Mouse (Mus musculus): ENCODE results near the gene Bcl11a. TPM values are rescaled to one million over a fixed set of nuclear protein-coding genes. Genes with fewer than 3 reads are reported as not detected.

Gene Bcl11a
- polyA plus RNA-seq, 1 experiment from 2014 or later: 8.0 TPM

- no peak for DNase-seq (ENCODE audit: low spot score)
These were observed 121.7 kb downstream of the Bcl11a start for GRCm38 (mm10) chr11:24199560-24199959.

- DNase-seq (ENCODE audit: low spot score): no peak
These were observed 122.5 kb downstream of the Bcl11a start for GRCm38 (mm10) chr11:24200310-24200709.

GRCm38 (mm10) chr11:24201223-24201622 lies 123.4 kb downstream of the Bcl11a start:
- DNase-seq (ENCODE audit: low spot score): no peak

- DNase-seq (ENCODE audit: low spot score): no peak
These were observed 124.9 kb downstream of the Bcl11a start for GRCm38 (mm10) chr11:24202641-24203361.

- DNase-seq (ENCODE audit: low spot score): no peak
These were observed 125.6 kb downstream of the Bcl11a start for GRCm38 (mm10) chr11:24203489-24203888.

GRCm38 (mm10) chr11:24208951-24209351 lies 131.1 kb downstream of the Bcl11a start:
- DNase-seq (ENCODE audit: low spot score): no peak

- no peak for DNase-seq (ENCODE audit: low spot score)
These were observed 136.8 kb downstream of the Bcl11a start for GRCm38 (mm10) chr11:24214509-24215134.

- no peak for DNase-seq (ENCODE audit: low spot score)
These were observed 140.0 kb downstream of the Bcl11a start for GRCm38 (mm10) chr11:24217741-24218333.

- no peak for DNase-seq (ENCODE audit: low spot score)
These were observed 143.9 kb downstream of the Bcl11a start for GRCm38 (mm10) chr11:24221601-24222307.

Other genes with a start within 250 kb of the Bcl11a start
- gene Papolg, start 182.8 kb upstream of the Bcl11a start, polyA plus RNA-seq (2015; fragmentation: Nextera tagmentation; extraction: Ambion mirVana): 17.1 and 19.0 TPM in 2 replicates
- not detected in 2 replicates for gene A830031A19Rik, start 3.0 kb upstream of the Bcl11a start, polyA plus RNA-seq (2015; fragmentation: Nextera tagmentation; extraction: Ambion mirVana)

All from thymus, postnatal 0 days (tissue).